Mouse (Mus musculus) spleen, adult 2 months (tissue): ENCODE results near the gene Rps18. TPM values are rescaled to one million over a fixed set of nuclear protein-coding genes. Genes with fewer than 3 reads are reported as not detected.

Experiments used
- DNase-seq, 2 experiments: peaks; one replicate each; pipeline versions ENCODE4 v3.0.0 to v3.0.0-alpha.2; 2012 to 2021; ENCODE audit warnings: low spot score in 2 of 2, low read depth in 1 of 2
- H3K27ac ChIP-seq: fragments of 200-500 bp; 2 replicates; pipeline ENCODE4 v1.5.1; 2012; ENCODE audit warnings: low read length, inconsistent platforms; ENCODE audit not compliant: insufficient read depth
- H3K27me3 ChIP-seq: fragments of 200-500 bp; 2 replicates; pipeline ENCODE4 v1.6.1; 2012; ENCODE audit warnings: mild to moderate bottlenecking, moderate library complexity, low read length, inconsistent platforms; ENCODE audit not compliant: control insufficient read depth, insufficient read depth
- H3K36me3 ChIP-seq: fragments of 200-500 bp; 2 replicates; pipeline ENCODE4 v1.6.1; 2012; ENCODE audit warnings: mild to moderate bottlenecking, low read length, inconsistent platforms; ENCODE audit not compliant: control insufficient read depth, insufficient read depth
- H3K4me1 ChIP-seq: fragments of 200-500 bp; 2 replicates; pipeline ENCODE4 v1.6.1; 2011; ENCODE audit warnings: inconsistent platforms; ENCODE audit not compliant: control insufficient read depth, insufficient read depth, insufficient read length
- H3K4me3 ChIP-seq: fragments of 200-500 bp; 2 replicates; pipeline ENCODE4 v1.5.1; 2011; ENCODE audit warnings: mild to moderate bottlenecking, inconsistent platforms; ENCODE audit not compliant: insufficient read depth, insufficient read length; ENCODE audit errors: extremely low read depth
- CTCF ChIP-seq: fragments of 200-500 bp; IDR thresholded peaks from 2 replicates; pipeline ENCODE4 v1.5.1; 2011; ENCODE audit warnings: mild to moderate bottlenecking, inconsistent platforms; ENCODE audit not compliant: insufficient read depth, insufficient read length, insufficient replicate concordance; ENCODE audit errors: extremely low read depth
- POLR2A ChIP-seq: fragments of 200-500 bp; IDR thresholded peaks from 2 replicates; pipeline ENCODE4 v1.6.1; 2011; ENCODE audit warnings: low read depth, low read length, inconsistent platforms
- WGBS: fragments of 180-500 bp; shearing (Covaris S2); methylation state at CpG from one replicate; pipeline ENCODE4 v1.1.7; 2018; 5-methylcytosine and 5-hydroxymethylcytosine counted together
- polyA plus RNA-seq: library from polyadenylated mRNA; depleted of rRNA; stranded (reverse); fragments of >200 nt; gene quantifications from 2 replicates; pipeline ENCODE4 v1.2.3, GENCODE M21; 2012

Rps18 gene
- polyA plus RNA-seq, 1 experiment = 476 TPM

DNA sequence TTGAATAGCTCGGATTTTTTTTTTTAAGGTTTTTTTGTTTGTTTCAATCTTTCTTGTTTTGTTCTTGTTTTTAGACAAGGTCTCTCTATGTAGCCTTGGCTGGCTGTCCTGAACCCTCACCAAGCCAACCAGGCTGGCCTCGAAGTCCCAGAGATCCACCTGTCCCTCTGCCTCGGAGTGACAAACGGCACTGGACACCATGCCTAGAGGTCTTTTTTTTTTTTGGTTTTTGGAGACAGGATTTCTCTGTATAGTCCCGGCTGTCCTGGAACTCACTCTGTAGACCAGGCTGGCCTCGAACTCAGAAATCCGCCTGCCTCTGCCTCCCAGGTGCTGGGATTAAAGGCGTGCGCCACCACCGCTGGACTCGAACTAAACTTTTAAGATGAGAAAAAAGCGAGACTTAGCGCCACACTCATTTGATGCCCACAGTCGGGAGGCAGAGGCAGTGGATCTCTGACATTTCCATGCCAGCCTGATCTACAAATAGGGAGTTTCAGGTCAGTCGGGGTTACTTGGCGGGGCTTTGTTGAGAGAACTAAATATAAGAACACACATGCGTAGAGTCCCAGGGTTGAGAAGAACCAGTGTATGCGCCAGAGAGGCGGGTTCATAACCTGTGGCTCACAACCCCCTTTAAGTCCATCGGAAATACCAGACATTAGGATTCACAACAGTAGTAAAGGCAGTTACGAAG lies 27.4 kb downstream of the Rps18 start:
- peaks cover 37% of the 10 kb centered on the region for H3K36me3 ChIP-seq
- DNase-seq = no peak
- no peaks in the 10 kb centered on the region for H3K27me3 ChIP-seq
- peaks cover 4% of the 10 kb centered on the region; the same call in 1 of the 2 replicates for H3K4me1 ChIP-seq
- WGBS = 74% methylated on average over 21 of the region's 21 CpGs
- no peak overlapping the region for H3K4me3 ChIP-seq
- TF ChIP-seq CTCF = no peak
- no peak for TF ChIP-seq POLR2A
- no peak overlapping the region for H3K27ac ChIP-seq

GRCm38 (mm10) chr17:33926207-33926932 lies 29.4 kb downstream of the Rps18 start:
- WGBS = 89% methylated on average over 17 of the region's 17 CpGs
- no peak for DNase-seq
- peaks cover 30% of the 10 kb centered on the region for H3K36me3 ChIP-seq
- no peak overlapping the region for H3K4me3 ChIP-seq
- no peaks in the 10 kb centered on the region for H3K27me3 ChIP-seq
- no peak overlapping the region for H3K27ac ChIP-seq
- H3K4me1 ChIP-seq = peaks cover 4% of the 10 kb centered on the region; the same call in 1 of the 2 replicates
- 0 out of 2 replicates have a peak, but pooled peaks have one; percentile 6 for TF ChIP-seq CTCF
- no peak for TF ChIP-seq POLR2A

- peaks cover 32% of the 10 kb centered on the region for H3K36me3 ChIP-seq
- WGBS = 94% methylated on average over 21 of the region's 21 CpGs
- no peak for DNase-seq
These were observed 30.2 kb downstream of the Rps18 start for GRCm38 (mm10) chr17:33925406-33926116.

DNA sequence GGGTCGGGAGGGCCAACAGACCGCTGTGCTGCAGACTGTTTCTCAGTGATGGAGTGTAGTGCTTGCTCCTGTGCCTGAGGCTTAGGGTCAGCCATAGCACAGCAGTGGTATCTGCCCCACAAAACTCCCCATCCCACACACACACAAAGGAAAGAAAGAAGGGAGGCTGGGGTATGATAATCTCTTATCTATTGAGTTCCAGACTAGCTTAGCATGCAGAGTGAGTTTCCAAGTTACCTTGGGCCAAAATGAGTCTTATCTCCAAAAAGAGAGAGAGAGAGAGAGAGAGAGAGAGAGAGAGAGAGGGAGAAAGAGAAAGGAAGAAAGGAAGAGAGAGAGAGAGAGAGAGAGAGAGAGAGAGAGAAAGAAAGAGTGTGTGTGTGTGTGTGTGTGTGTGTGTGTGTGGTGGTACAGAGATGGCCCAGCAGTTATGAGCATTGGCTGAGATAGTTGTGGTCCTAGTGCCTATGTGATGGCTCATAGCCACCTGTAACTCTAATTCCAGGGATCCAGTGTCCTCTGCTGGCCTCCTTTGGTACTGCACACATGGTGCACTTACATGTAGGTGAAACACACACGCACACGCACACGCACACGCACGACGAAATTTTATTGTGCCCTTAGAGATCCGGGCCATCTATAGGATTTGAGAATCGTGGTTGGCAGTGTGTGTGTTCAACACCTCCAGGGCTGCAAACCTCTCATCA lies 31.1 kb downstream of the Rps18 start:
- Histone ChIP-seq H3K27ac (no peak overlapping the region), H3K4me3 (no peak overlapping the region), H3K4me1 (peaks cover 2% of the 10 kb centered on the region; the same call in 1 of the 2 replicates), H3K36me3 (peaks cover 32% of the 10 kb centered on the region), H3K27me3 (no peaks in the 10 kb centered on the region)
- no peak for TF ChIP-seq CTCF
- TF ChIP-seq POLR2A = no peak
- WGBS = 89% methylated on average over 10 of the region's 10 CpGs
- no peak for DNase-seq

More at GRCm38 (mm10) chr17:33925406-33926116, 30.2 kb downstream of the Rps18 start:
- Histone ChIP-seq H3K4me1 (peaks cover 2% of the 10 kb centered on the region; the same call in 1 of the 2 replicates), H3K4me3 (no peak overlapping the region), H3K27me3 (no peaks in the 10 kb centered on the region), H3K27ac (no peak overlapping the region)
- TF ChIP-seq CTCF = no peak
- TF ChIP-seq POLR2A = no peak

- H3K27me3 ChIP-seq = no peaks in the 10 kb centered on the region
These were observed 34.4 kb downstream of the Rps18 start for GRCm38 (mm10) chr17:33921361-33921760.

More at GRCm38 (mm10) chr17:33921361-33921760, 34.4 kb downstream of the Rps18 start:
- 76% methylated on average over 7 of the region's 7 CpGs for WGBS
- no peak for DNase-seq
- peaks cover 15% of the 10 kb centered on the region; the same call in 1 of the 2 replicates for H3K4me1 ChIP-seq
- TF ChIP-seq CTCF (no peak), POLR2A (no peak)
- H3K27ac ChIP-seq = no peak overlapping the region
- no peak overlapping the region for H3K4me3 ChIP-seq
- H3K36me3 ChIP-seq = peaks cover 27% of the 10 kb centered on the region
